Mouse (Mus musculus): ENCODE data around the gene Myadml2. TPM values are rescaled to one million over a fixed set of nuclear protein-coding genes. Genes with fewer than 3 reads are reported as not detected.

Myadml2 gene
- 0.78 and 0.84 TPM in 2 replicates for polyA plus RNA-seq (2015; fragmentation: Nextera tagmentation; extraction: Ambion mirVana)

DNA sequence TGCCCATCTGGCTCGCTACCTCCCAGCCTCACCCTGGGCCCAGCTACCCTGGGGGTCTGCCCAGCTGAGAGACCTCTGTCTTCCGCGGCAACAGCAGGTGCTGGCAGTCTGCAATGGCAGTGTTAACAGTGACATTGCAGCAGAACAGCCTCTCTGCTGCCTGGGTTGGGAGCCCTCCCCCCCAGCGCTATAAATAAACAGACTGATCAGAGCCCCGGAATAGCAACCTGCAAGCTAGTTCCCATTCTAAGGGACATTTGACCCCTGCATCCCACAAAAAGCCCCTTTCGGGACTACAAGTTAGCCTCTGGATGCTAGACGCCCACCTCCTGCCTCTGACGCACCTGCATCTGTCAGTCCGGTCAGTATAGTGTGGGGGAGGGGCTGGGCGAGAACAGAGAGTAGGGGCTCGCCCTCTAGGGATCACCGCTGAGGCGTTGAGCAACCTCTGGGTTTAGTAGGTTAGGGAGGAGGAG, at the start of gene Myadml2:
Gene Myadml2 (minus strand): TSS at position 158 of the 476 bp plus-strand sequence.
- H3K4me1 ChIP-seq (replicated peaks), result peaks cover 15% of the 10 kb centered on the region
- H3K27ac ChIP-seq, result no peak within 1 kb of the TSS
- peaks cover 19% of the 10 kb centered on the region; the same call in 1 of the 2 replicates for H3K27me3 ChIP-seq
- 7% methylated on average over 13 of the region's 13 CpGs for WGBS
- peak within 1 kb of the TSS; percentile 51 for H3K9ac ChIP-seq (replicated peaks)
- H3K36me3 ChIP-seq, result no peaks in the 10 kb centered on the region
- H3K9me3 ChIP-seq, result no peaks in the 10 kb centered on the region
- peak within 1 kb of the TSS; percentile 15 for H3K4me3 ChIP-seq (replicated peaks)
- no peak for ATAC-seq
- peak within 1 kb of the TSS; percentile 36 for H3K4me2 ChIP-seq (replicated peaks)

GRCm38 (mm10) chr11:120697741-120698140, 49.8 kb upstream of the Myadml2 start:
- no peak for ATAC-seq
- Histone ChIP-seq H3K4me1 (replicated peaks) (peaks cover 20% of the 10 kb centered on the region), H3K27me3 (no peaks in the 10 kb centered on the region), H3K9ac (replicated peaks) (no peak overlapping the region), H3K9me3 (no peaks in the 10 kb centered on the region), H3K36me3 (peaks cover 75% of the 10 kb centered on the region), H3K4me2 (replicated peaks) (no peak overlapping the region), H3K4me3 (replicated peaks) (no peak overlapping the region), H3K27ac (no peak overlapping the region)
- 68% methylated on average over 10 of the region's 10 CpGs for WGBS

GRCm38 (mm10) chr11:120696568-120696967, 48.6 kb upstream of the Myadml2 start:
- whole genome bisulfite sequencing, result 92% methylated on average over 6 of the region's 6 CpGs
- Histone ChIP-seq H3K4me3 (replicated peaks) (no peak overlapping the region), H3K4me2 (replicated peaks) (no peak overlapping the region), H3K27me3 (no peaks in the 10 kb centered on the region), H3K4me1 (replicated peaks) (peaks cover 20% of the 10 kb centered on the region), H3K9me3 (no peaks in the 10 kb centered on the region), H3K36me3 (peaks cover 75% of the 10 kb centered on the region), H3K9ac (replicated peaks) (no peak overlapping the region), H3K27ac (no peak overlapping the region)
- ATAC-seq, result no peak

DNA sequence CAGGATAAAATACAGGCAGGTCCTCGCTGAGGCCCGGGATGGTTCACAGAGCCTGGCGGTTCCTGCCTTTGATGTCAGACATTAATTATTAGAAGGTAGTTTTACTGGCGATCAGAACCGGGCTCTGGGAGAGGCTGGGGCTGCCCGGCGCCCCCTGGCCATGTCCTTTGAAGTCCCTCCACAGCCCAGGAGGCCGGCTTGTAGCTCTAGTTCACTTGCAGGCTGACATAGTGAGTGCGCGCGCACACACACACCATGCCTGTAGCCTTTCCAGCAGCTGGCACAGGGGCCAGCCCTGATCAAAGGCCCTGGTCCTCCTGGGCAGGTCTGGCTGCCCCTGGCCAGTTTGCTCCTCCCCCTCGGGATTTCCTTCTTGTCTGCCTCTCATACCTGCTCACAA, 47.7 kb upstream of the Myadml2 start:
- Histone ChIP-seq H3K4me3 (replicated peaks) (no peak overlapping the region), H3K27ac (peak overlapping the region; percentile 80), H3K27me3 (no peaks in the 10 kb centered on the region), H3K9me3 (no peaks in the 10 kb centered on the region), H3K36me3 (peaks cover 70% of the 10 kb centered on the region), H3K4me1 (replicated peaks) (peaks cover 20% of the 10 kb centered on the region), H3K9ac (replicated peaks) (peak overlapping the region; percentile 39; the same call in 1 of the 2 replicates), H3K4me2 (replicated peaks) (0 out of 2 replicates have a peak overlapping the region, but pooled peaks have one; percentile 2)
- 35% methylated on average over 12 of the region's 12 CpGs for WGBS
- peak; percentile 72 for ATAC-seq

DNA sequence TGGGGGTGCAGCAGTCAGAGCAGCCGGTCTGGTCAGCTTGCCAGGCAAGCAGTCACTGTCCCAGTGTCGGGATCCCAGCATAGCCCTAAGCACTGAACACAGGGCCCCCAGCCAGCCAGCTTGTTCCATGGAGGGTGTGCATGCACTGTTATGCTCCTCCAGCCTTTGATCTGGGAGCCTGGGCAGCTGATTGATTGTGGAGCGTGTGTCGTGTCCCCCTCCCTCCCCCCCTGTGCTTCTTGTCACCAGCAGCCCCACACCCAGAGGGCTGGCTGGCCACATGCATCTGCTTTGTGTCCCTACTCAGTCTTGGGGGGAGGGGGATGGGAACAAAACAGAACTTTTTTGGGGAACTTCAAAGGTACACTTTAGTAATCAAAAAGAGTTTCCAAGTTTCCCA, 47.2 kb upstream of the Myadml2 start:
- Histone ChIP-seq H3K27ac (peak overlapping the region; percentile 80), H3K36me3 (peaks cover 70% of the 10 kb centered on the region), H3K27me3 (no peaks in the 10 kb centered on the region), H3K4me1 (replicated peaks) (peaks cover 20% of the 10 kb centered on the region), H3K9ac (replicated peaks) (no peak overlapping the region), H3K4me3 (replicated peaks) (no peak overlapping the region), H3K9me3 (no peaks in the 10 kb centered on the region), H3K4me2 (replicated peaks) (no peak overlapping the region)
- whole genome bisulfite sequencing, result 28% methylated on average over 4 of the region's 4 CpGs
- ATAC-seq, result peak; percentile 77

- no peak overlapping the region for H3K27ac ChIP-seq
- no peaks in the 10 kb centered on the region for H3K9me3 ChIP-seq
- no peak for ATAC-seq
- H3K4me3 ChIP-seq (replicated peaks), result no peak overlapping the region
- no peak overlapping the region for H3K9ac ChIP-seq (replicated peaks)
- H3K4me1 ChIP-seq (replicated peaks), result peaks cover 20% of the 10 kb centered on the region
- no peak overlapping the region for H3K4me2 ChIP-seq (replicated peaks)
- 56% methylated on average over 3 of the region's 3 CpGs for WGBS
- H3K36me3 ChIP-seq, result peaks cover 70% of the 10 kb centered on the region
- no peaks in the 10 kb centered on the region for H3K27me3 ChIP-seq
These were observed 45.5 kb upstream of the Myadml2 start for GRCm38 (mm10) chr11:120693461-120693860.

- no peak overlapping the region for H3K27ac ChIP-seq
- H3K4me1 ChIP-seq (replicated peaks), result peaks cover 20% of the 10 kb centered on the region
- H3K9ac ChIP-seq (replicated peaks), result no peak overlapping the region
- H3K4me3 ChIP-seq (replicated peaks), result no peak overlapping the region
- 95% methylated on average over 4 of the region's 4 CpGs for WGBS
- no peak for ATAC-seq
- H3K9me3 ChIP-seq, result no peaks in the 10 kb centered on the region
- no peaks in the 10 kb centered on the region for H3K27me3 ChIP-seq
- peaks cover 75% of the 10 kb centered on the region for H3K36me3 ChIP-seq
- H3K4me2 ChIP-seq (replicated peaks), result no peak overlapping the region
These were observed 44.6 kb upstream of the Myadml2 start for GRCm38 (mm10) chr11:120692471-120693011.

- peaks cover 2% of the 10 kb centered on the region for H3K4me1 ChIP-seq (replicated peaks)
- peaks cover 79% of the 10 kb centered on the region for H3K36me3 ChIP-seq
- 83% methylated on average over 3 of the region's 3 CpGs for WGBS
- no peaks in the 10 kb centered on the region for H3K27me3 ChIP-seq
- no peaks in the 10 kb centered on the region for H3K9me3 ChIP-seq
- H3K4me3 ChIP-seq (replicated peaks), result no peak overlapping the region
- no peak overlapping the region for H3K9ac ChIP-seq (replicated peaks)
- no peak overlapping the region for H3K4me2 ChIP-seq (replicated peaks)
- no peak overlapping the region for H3K27ac ChIP-seq
- no peak for ATAC-seq
These were observed 41.4 kb upstream of the Myadml2 start for GRCm38 (mm10) chr11:120689365-120689764.

- WGBS, result 84% methylated on average over 20 of the region's 20 CpGs
- Histone ChIP-seq H3K36me3 (peaks cover 68% of the 10 kb centered on the region), H3K4me1 (replicated peaks) (no peaks in the 10 kb centered on the region), H3K9me3 (no peaks in the 10 kb centered on the region), H3K27ac (no peak overlapping the region), H3K9ac (replicated peaks) (no peak overlapping the region; the same call in 1 of the 2 replicates), H3K4me2 (replicated peaks) (no peak overlapping the region), H3K4me3 (replicated peaks) (no peak overlapping the region), H3K27me3 (no peaks in the 10 kb centered on the region)
- ATAC-seq, result no peak
These were observed 38.8 kb upstream of the Myadml2 start for GRCm38 (mm10) chr11:120686650-120687272.

DNA sequence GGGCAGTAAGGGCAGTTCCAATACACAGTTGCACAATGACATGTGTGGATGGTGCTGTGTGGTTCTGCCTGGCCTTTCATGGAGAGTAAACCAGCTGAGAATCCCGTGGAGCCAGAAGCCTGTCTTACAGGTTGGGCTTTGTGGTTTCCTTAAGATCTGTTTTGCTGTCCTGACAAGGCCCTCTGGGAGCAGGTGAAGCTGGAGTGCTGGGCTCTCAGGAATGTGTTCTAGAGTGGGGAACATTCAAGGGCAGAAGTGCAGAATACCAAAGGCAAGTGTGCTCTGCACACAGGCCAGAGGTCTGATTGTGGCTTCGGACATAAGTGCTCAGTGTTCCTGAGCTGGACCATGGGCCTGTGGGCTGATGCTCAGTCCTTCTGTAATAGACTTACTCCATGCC, 36.7 kb upstream of the Myadml2 start:
- 93% methylated on average over 2 of the region's 2 CpGs for WGBS
- no peaks in the 10 kb centered on the region for H3K9me3 ChIP-seq
- H3K27me3 ChIP-seq, result no peaks in the 10 kb centered on the region
- H3K9ac ChIP-seq (replicated peaks), result no peak overlapping the region
- no peaks in the 10 kb centered on the region for H3K4me1 ChIP-seq (replicated peaks)
- no peak for ATAC-seq
- H3K4me2 ChIP-seq (replicated peaks), result no peak overlapping the region
- H3K27ac ChIP-seq, result no peak overlapping the region
- no peak overlapping the region for H3K4me3 ChIP-seq (replicated peaks)
- peaks cover 74% of the 10 kb centered on the region for H3K36me3 ChIP-seq

- no peaks in the 10 kb centered on the region for H3K27me3 ChIP-seq
- WGBS, result 87% methylated on average over 2 of the region's 2 CpGs
- no peak for ATAC-seq
These were observed 36.1 kb upstream of the Myadml2 start for GRCm38 (mm10) chr11:120684086-120684485.

GRCm38 (mm10) chr11:120683536-120683935, 35.6 kb upstream of the Myadml2 start:
- Histone ChIP-seq H3K4me2 (replicated peaks) (no peak overlapping the region), H3K9me3 (no peaks in the 10 kb centered on the region), H3K27me3 (no peaks in the 10 kb centered on the region), H3K27ac (no peak overlapping the region), H3K9ac (replicated peaks) (no peak overlapping the region), H3K36me3 (peaks cover 74% of the 10 kb centered on the region), H3K4me3 (replicated peaks) (no peak overlapping the region), H3K4me1 (replicated peaks) (no peaks in the 10 kb centered on the region)
- 93% methylated on average over 3 of the region's 3 CpGs for WGBS
- no peak for ATAC-seq

More at GRCm38 (mm10) chr11:120684086-120684485, 36.1 kb upstream of the Myadml2 start:
- Histone ChIP-seq H3K27ac (no peak overlapping the region), H3K4me3 (replicated peaks) (no peak overlapping the region), H3K9ac (replicated peaks) (no peak overlapping the region), H3K36me3 (peaks cover 74% of the 10 kb centered on the region), H3K4me2 (replicated peaks) (no peak overlapping the region), H3K4me1 (replicated peaks) (no peaks in the 10 kb centered on the region), H3K9me3 (no peaks in the 10 kb centered on the region)

All from midbrain, embryonic 13.5 days (tissue).